Mouse (Mus musculus): ENCODE results near the gene Vtcn1.

- TF ChIP-seq CTCF (IDR thresholded peaks at IDR 0.05; ENCODE audit: insufficient read depth, low read length) (no peak), POLR2A (IDR thresholded peaks at IDR 0.05; ENCODE audit: borderline replicate concordance, extremely low read depth, low read depth, low read length) (no peak)
These were observed 14.8 kb upstream of the Vtcn1 start for GRCm38 (mm10) chr3:100810461-100810860.
